Mouse (Mus musculus) heart, adult 9 months (tissue): Measurements from ENCODE around the gene Adcy4.

ENCODE experiments used
- DNase-seq, 2 experiments: peaks; one replicate each; pipeline ENCODE4 v3.0.0; 2022; ENCODE audit warnings: low spot score in 2 of 2

Adcy4 gene

DNA sequence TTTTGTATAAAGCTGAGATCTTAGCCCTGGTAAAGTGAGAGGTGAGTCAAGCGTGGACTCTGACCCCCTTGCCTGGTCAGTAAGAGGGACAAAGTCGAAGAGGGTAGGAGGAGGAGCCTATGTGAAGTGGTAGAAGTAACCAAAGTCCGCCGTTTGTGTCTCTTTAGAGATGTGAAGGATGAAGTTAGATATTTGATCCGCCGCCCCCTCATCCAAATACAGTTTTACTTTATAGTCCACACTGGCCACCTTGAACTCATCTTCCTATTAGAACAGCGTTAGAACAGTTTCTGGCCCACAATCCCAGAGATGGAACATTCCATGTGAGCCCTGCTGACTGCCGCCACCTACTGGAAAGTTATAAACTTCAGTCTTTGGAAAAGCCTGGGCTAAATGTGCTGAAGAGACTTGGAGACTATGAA is 25.5 kb downstream of the Adcy4 start, which contains the start of gene Cideb:
Gene Cideb (minus strand): TSS at position 96 of the 422 bp plus-strand sequence.
- peak in 1 of 2 experiments; percentile 38 for DNase-seq

DNA sequence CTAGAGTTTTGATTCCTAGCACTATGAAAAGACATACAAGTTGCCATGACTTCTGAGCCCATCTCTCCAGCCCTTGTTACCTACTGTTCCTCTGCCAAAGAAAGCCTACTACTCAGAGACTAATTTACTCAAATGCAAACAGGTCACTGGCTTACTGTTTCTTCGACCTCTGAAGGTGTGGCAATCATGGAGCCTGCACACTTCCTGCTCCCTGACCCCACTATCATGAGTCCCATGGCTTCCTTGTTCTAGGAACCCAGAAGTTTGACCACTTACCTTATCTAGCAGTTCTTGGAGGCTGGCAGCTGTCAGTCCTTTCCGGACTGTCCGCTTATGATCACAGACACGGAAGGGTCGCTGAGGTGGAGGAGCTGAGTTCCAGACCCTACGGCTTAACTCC is 26.3 kb downstream of the Adcy4 start:
- no peak for DNase-seq

DNA sequence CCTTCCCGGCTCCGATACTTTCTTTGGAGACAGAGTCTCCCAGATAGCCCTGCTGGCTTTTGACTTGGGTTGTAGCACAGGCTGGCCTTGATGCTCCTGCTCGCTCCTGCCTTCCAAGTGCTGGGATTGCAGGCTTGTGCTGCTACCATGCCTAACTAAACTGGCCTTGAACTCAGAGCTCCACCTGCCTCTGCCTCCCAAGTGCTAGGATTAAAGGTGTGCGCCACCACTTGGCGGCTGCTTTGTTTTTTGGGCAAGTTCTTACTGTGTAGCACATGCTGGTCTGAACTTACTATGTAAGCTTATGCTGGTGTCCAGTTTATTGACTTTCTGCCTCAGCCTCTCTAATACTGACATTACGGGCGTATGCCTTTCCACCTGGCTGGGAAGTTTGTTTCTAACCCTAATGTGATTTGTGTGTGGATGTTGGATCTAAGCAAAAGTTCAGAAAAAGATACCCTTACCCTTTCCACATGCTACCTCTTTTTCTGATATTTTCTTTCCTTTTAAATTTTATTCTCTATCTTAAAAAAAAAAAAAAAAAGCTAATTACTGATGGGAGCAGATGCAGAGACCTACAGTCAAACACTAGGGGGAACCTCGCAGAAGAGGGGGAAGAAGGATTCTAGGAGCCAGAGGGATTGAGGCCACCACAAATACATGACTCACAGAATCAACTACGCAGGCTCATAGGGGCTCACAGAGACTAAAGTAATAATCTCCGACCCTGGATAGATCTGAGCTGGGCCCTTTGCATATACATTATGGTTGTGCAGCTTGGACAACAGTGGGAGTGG is 36.6 kb downstream of the Adcy4 start:
- DNase-seq = no peak

DNA sequence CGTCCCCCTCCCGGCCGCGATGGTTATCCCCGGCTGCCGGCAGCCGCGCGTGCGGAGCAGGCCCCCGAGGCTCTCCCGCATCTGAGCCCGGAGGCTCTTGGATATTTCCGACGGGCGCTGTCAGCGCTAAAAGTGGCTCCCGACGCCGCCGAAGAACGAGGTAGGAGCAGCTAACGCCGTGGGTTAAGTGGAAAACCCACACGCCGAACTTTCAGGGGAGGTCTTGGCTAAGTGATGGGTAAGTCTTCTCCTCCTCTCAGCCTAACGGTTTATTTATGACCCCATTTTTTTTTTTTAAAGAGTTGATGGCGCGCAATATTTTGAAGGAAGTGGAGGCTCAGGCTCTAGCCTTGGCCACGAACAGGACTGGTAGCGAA is 38.0 kb downstream of the Adcy4 start:
- no peak for DNase-seq

DNA sequence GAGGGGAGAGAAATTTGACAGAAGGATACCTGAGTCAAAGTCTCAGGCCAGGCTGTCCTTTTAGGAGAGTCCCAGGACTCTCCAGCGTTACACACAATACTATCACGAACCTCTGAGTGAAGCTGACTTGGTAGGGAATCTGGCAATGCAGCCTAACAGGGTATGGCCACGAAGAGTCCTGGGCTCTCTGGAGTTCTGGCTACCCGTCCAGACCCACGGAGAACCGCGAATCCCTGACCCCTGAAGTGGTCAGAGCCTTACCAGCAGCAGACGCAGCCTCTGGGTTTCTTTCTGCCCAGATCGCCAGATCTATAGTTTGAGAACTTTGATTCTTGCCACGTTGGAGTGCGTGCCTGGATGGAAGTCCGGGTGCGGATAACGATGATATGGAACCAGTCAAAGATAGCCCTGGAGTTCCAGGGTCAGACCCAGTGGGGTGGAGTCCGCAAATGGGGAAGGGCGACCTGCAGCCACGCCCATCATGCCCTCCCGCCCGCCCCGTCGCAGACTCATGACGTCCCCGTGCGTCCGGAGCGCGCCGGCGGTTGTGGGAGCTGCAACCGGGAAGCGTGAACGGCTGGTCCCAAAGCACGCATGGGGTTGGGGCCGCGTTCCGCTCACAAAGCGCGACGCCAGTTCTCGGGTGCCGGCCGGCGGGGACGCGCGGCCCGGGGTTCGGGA is 38.6 kb downstream of the Adcy4 start, which contains the start of the genes Dhrs1 and Nop9:
Gene Dhrs1 (minus strand): TSS at position 511 of the 681 bp plus-strand sequence.
Gene Nop9 (plus strand): TSS at position 514 of the 681 bp plus-strand sequence.
- DNase-seq = peak; percentile 88 to 91

DNA sequence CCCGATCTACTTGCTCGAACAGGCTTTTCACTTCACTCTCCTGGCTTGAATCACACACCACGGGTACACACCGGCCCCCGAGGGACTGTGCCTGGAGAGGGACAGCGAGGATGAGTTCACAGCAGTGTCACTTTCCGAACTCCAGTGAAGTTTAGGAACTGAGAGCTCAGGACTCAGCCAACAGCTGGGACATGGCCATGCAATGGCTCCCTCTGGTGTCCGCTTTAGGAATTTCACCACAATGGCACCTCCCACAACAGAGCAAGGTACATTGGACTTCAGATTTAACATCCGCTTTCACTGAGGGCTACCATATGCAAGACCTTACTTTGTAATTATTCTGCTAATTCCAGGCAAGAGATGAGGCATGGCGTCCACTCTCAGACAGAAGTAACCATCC is 40.2 kb downstream of the Adcy4 start:
- DNase-seq = peak; percentile 70 to 88

DNA sequence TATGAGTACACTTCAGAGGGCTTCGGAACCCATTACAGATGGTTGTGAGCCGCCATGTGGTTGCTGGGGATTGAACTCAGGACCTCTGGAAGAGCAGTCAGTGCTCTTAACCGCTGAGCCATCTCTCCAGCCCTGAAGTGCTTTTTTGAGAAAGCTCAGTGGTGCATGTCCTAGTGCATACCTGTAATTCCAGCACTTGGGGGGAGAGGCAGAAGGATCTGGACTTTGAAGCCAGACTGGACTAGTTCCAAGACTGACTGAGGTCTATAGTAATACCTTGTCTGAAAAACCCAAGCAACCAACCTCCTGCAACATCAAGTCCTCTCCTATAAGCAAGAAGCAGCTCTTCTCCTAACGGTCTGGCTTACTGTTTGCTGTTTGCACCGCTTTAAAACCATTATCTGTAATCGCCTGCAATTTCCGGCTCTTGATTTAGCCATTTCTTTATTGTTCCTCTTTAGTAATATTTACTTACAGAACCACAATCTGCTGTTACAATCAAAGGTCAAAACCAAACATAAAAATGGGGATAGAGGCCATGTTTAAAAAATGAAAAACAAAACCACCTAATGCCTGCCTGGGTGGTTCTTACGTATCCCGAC is 46.7 kb downstream of the Adcy4 start:
- DNase-seq = no peak

DNA sequence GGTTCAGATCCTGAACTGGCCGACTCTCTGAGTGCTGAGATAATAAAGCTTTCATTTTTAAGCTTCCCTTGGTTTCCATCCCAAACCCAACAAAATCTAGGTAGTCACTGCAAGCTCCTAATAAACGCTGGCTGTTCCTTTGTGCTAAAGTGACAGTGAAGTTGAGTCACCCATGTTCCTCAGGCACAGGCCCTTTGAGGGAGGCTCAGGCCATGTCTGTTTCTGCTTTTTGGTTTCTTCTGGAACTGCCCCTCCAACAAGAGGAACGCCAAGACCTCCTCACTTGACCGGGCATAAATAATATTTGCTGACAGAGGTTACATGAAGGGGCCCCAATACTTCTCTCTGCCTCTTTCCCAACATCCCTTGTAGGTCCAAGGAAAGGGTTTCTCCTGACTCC is 48.1 kb downstream of the Adcy4 start:
- DNase-seq = no peak

DNA sequence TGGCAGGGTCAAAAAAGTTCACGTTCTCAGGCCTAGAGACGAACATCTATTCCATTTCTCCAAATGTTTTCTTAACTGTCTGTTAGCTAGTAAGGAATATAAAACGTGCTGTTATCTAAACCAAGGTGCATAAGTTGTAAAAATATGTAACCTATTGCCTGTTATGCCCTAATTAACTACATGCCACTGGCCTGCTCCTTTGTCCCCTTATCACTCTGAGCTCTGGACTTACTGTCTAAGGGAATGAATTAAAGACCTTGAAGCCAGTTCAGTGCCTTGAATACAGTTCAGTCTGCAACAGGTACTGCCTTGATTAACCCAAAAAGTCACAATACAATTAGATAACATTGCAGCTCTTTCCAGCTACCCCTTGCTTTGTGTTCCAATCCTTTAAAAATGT is 48.6 kb downstream of the Adcy4 start:
- no peak for DNase-seq

DNA sequence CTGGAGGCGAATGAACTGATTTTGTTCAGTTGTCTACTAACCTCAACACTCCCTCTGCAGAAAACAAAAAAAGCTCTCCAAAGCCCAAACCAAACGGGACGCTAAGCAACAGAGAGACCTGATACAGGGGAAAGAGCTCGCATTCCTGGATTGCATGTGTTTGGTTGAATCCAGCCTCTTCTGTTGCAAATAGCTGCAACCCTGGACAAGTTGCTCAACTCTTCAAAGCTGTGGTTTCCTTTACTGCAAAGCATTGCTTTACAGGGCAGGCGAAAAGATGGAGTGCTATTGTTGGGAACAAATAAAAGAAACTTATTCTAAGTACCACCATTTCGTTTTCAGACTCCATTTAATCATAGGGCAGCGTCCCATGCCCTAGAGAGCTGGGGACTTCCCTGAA is 49.0 kb downstream of the Adcy4 start:
- DNase-seq = no peak

DNA sequence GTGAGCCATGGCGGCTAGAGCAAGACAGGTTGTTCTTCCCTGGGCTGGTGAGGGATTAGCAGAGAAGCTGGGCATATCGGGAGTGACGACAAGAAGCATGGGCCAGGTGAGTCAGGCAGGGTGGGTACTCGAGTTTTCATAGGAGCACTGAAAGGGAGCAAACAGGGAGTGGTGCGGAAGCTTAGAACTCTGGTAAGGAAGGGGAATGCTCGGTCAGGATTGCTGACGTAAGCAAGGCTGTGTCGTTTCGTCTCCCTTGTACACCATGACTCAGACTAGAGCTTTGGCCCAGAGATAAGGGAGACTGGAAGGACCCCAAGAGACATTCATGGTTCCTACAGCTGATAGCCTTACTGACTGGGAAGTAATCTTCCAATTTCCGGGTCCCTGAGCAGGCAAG is 50.0 kb downstream of the Adcy4 start:
- no peak for DNase-seq

DNA sequence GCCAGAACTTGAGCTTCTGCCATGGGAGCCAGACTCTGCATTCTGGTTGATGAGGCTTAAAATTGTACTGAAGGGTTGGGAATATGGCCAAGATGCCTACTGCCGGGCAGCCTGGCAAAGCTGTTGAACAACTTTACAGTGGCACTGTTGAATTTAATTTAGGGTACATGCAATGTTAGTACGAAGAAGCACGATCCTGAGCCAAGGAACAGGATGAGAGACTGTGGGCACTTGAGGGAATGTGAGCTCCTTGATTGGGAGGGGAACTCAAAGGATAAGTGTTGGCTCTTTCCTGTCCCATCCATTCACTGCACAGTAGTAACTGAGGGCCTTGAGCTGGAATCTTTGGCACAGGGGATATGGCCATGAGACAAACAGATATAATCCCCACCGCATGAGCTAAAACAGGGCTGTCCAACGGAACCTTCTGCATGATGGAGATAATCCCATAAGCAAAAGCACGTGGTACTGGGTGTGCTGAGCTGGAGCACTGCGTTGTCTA is 53.3 kb downstream of the Adcy4 start:
- DNase-seq = no peak

DNA sequence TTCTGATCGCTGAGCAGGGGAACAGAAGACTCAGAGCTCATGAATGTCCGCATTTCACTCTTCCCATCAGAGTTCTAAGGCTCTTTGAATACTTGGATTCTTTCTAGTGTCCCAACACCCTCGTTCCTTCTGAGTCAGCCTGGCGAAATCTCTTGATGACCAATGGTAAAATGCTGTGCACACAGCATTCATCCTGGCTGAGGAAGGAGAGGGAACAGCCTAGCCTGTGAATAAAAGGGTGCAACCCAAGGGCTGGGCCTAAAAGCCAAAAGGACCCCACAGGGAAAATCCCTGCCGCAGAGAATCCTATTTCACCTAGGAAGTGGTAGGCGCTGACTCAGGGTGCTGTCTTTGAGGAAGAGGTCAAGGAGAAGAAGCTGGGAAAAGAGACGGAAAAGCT is 53.8 kb downstream of the Adcy4 start:
- DNase-seq = no peak

DNA sequence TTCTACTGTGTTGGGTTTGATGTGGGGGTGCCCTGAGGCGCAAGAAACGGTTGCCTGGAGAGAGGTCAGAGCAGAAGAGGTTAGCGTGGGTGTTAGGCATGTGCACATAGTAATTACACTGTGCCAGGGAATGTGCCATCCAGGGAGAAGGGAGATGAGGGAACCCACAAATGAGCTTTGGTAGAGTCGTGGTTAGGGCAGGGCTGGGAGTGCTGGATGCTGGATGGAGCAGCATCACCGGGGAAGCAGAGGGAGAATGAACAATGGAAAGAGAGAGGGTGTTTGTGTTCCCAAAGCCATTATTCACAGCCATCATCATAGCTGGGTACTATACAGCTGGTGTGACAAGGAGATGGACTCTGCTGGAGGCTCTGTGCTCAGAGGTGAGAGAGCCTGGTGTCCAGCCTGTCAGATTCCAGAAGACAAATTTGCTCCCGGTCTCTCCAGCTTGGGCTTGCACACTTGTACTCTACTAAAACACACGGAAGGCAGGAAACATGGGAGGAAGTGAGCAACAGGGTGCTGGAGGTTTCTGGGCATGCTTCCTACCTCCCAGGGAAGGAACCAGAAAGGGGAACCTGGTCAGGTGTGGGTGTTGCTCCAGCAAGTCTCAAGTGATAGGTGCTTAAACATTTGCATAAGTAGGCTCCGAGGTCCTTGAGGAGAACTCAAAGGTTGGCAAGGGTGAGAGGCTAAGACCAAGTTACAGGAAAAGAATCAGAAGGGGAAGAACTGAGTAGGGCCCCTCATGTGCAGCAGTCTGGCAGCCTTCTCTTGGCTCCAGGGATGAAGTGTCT is 55.8 kb downstream of the Adcy4 start:
- DNase-seq = no peak

DNA sequence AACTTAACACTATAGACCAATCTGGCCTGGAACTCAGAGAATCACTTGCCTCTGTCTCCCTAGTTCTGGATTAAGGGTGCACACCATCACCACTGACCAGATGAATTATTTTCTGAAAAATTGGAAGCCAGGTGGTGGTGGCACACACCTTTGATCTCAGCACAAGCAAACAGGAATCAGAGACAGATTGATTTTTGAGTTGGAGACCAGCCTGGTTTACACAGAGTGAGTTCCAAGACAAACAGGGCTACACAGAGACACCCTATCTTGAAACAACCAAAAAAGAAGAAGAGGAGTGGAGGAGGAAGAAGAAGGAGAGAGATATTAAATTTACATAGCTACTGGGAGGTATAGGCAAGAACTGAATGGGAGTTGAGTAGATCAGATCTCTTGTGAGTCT is 57.6 kb downstream of the Adcy4 start:
- no peak for DNase-seq

DNA sequence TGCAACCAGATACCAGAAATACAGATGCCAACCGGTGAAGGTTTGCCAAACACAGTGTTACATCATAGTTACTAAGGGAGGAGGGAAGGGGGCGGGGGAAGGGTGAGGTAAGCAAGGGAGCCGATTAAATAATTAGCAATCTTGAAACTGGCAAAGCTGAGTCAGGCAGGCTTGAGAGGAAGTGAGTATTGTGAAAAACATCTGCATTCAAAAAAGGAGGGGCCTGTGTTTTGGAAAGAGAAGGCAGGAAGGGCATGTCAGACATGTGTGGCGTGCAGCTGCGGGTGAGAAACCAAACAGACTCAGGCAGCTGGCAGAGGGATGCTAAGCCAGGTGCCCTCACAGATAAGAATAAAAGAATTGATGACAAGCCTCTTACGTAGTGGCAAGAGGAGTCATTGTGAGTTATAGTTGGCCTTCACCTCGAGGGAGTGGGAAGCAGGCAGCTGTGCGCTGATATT is 59.5 kb downstream of the Adcy4 start:
- peak; percentile 68 to 75 for DNase-seq

DNA sequence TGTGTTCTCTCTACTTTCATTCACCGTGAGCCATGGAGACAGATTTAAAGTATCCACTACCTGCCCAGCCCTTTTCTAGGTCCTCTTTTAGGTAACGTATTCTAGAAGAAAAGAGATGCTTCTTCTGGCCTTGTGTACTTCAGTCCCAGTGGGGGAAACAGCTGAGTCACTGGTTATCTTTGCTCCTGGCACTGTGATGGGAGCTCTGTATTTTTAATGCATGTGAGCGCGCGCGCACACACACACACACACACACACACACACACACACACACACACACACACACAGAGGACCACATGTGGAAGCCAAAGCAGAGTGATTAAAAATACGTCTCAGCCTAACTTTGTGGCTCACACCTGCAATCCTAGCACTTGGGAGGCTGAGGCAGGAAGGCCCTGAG is 60.5 kb downstream of the Adcy4 start:
- no peak for DNase-seq

DNA sequence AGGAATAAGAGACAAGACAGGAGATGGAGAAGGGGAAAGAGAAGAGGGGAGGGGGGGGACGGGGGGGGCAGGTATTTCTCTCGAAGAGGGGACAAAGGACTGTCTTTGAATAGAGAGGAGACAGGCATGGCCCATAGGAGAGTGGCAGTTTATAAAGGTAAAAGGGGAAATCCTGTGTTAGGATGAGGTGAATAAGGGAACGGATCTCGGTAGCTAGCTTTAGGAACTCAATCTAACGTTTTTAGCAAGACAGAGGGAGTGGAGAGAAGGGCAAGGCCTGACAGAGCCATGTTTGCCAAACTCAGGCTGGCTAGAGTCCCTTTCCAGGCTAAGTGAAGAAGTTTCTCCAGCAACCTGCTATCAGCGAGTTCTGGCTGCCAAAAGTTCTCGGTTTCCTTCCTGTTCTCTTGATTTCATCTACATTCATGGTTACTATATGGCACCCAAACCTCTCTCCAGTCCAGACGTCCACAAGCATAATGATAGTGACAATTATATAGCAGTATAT is 61.4 kb downstream of the Adcy4 start:
- DNase-seq = no peak

DNA sequence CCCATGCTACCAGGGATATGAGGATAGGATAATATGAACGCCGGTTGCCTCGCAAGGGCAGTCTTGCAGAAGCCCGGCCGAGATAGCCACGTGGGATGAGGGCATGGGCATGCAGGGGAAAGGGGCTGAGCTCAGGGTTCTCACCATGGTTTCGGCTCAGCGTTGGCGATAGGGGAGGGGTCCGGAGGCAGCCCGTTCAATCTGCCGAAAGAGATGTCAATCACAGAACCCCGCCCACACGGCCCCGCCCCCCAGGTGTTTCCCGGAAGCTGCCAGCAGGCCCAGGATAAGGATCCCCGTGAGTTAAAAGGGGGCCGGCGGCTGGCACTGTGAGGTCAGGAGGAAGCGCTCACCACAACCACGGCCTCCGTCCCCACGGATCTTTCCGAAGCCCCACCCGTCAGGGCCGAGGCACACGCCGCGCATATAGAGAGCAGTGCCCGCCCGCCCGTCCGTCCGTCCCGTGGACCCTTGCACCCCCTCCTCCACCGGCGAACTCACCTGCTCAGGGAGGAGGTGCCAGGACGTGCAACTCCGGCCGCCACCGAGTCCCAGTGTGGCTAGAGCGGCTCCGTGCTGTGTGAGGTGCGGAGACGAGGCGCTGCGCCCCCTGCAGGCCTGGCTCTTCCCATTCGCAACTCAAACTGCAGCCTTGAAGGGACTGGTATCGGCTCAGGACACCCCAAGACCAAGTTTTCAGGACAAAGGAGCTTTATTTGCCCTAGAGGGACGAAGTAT is 62.0 kb downstream of the Adcy4 start, which contains the start of gene Rabggta:
Gene Rabggta (minus strand): TSS at position 564 of the 738 bp plus-strand sequence.
- peak; percentile 81 to 89 for DNase-seq

DNA sequence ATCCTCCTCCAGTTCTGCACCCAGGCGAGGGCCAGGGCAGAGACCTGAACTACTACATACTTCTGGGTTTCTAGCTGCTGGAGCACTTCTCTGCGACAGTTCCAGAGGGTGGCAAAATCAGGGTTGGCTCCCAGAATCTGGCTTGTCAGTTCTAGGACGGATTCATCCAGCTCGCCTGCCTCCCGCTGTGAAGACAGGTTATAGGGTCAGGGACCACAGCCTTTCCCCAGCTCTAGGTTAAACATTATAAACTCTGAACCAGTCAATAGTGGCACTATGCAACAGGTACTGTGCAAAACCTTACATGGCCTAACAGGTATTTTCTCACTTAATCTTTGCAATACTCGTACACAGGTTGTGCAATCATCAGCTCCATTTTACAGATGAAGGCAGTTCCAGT is 62.8 kb downstream of the Adcy4 start:
- DNase-seq = no peak

DNA sequence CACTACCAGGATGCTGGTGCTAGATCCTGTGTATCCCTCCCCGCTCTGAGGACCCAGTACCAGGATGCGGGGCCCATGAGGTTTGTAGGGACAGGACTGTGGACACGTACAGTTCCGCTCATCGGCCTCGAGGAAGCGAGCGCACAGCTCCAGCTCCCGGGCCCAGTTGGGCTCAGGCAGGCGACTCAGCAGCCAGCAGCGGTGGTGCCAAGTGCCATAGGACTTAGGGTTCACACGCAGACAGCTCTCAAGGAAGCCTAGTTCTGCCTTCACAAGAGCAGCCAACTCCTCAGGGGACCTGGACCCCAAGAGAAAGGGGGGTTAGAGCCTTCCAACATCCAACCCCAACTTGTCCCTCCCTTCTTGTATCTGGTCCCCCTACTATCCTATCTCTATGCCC is 63.2 kb downstream of the Adcy4 start:
- DNase-seq = no peak
